In genomic region chr11:113142816-113143215, GRCm38 (mm10) we compare ENCODE assay signal across 19 mouse cellular contexts.
DNase-seq lines count a peak whose midpoint lies in the region; ATAC-seq and TF ChIP-seq lines count a peak whose summit lies in the region.
"Had no signal": no experiment of that assay in that cellular context is flagged by ENCODE, and none has a peak within 500 bp of the region (broad histone marks: within the 10 kb centered on the region; RNA-seq: fewer than 3 reads in every experiment).

No protein-coding gene starts in this region.

- WGBS in hindbrain, embryonic 13.5 days, result 85% methylated on average over 1 of the region's 1 CpGs
- WGBS in hindbrain, embryonic 12.5 days, result 24% methylated on average over 1 of the region's 1 CpGs
- 8% methylated on average over 1 of the region's 1 CpGs for WGBS in lung, embryonic 14.5 days
- 44% methylated on average over 1 of the region's 1 CpGs for WGBS in forebrain, embryonic 13.5 days
- 48% methylated on average over 1 of the region's 1 CpGs for WGBS in forebrain, embryonic 16.5 days

- no peak overlapping the region for H3K4me3 ChIP-seq in hindbrain, embryonic 13.5 days
- no peak overlapping the region for H3K4me3 ChIP-seq in hindbrain, embryonic 12.5 days
- no peak overlapping the region for H3K4me3 ChIP-seq in lung, embryonic 14.5 days (ENCODE audit: low read depth, low read length)
- H3K4me3 ChIP-seq in forebrain, embryonic 13.5 days, result no peak overlapping the region
- H3K4me3 ChIP-seq in forebrain, embryonic 16.5 days (replicated peaks; ENCODE audit: low read length), result no peak overlapping the region
- H3K4me3 ChIP-seq: embryonic facial prominence, embryonic 12.5 days; erythroblast, embryonic 14.5 days; liver, embryonic 15.5 days had no signal

- no peak overlapping the region for H3K4me2 ChIP-seq in hindbrain, embryonic 13.5 days
- H3K4me2 ChIP-seq in hindbrain, embryonic 12.5 days (replicated peaks), result no peak overlapping the region
- no peak overlapping the region for H3K4me2 ChIP-seq in lung, embryonic 14.5 days
- H3K4me2 ChIP-seq in forebrain, embryonic 13.5 days, result peak overlapping the region; percentile 44; the same call in 1 of the 2 replicates
- H3K4me2 ChIP-seq in forebrain, embryonic 16.5 days (ENCODE audit: low read length), result no peak overlapping the region
- H3K4me2 ChIP-seq: embryonic facial prominence, embryonic 12.5 days; liver, embryonic 15.5 days had no signal

- no peak for TF ChIP-seq CTCF in lung, embryonic 14.5 days (IDR thresholded peaks at IDR 0.05; ENCODE audit: low read depth)

- H3K36me3 ChIP-seq in hindbrain, embryonic 13.5 days, result no peaks in the 10 kb centered on the region
- H3K36me3 ChIP-seq in hindbrain, embryonic 12.5 days, result no peaks in the 10 kb centered on the region
- no peaks in the 10 kb centered on the region for H3K36me3 ChIP-seq in lung, embryonic 14.5 days (ENCODE audit: insufficient read depth)
- no peaks in the 10 kb centered on the region for H3K36me3 ChIP-seq in forebrain, embryonic 13.5 days (ENCODE audit: poor library complexity, severe bottlenecking)
- H3K36me3 ChIP-seq in forebrain, embryonic 16.5 days (ENCODE audit: control insufficient read depth, insufficient read depth), result no peaks in the 10 kb centered on the region
- H3K36me3 ChIP-seq: embryonic facial prominence, embryonic 12.5 days; liver, embryonic 15.5 days had no signal

- no peak overlapping the region for H3K9ac ChIP-seq in hindbrain, embryonic 13.5 days
- no peak overlapping the region for H3K9ac ChIP-seq in hindbrain, embryonic 12.5 days
- no peak overlapping the region for H3K9ac ChIP-seq in lung, embryonic 14.5 days
- no peak overlapping the region for H3K9ac ChIP-seq in forebrain, embryonic 13.5 days
- no peak overlapping the region for H3K9ac ChIP-seq in forebrain, embryonic 16.5 days (replicated peaks; ENCODE audit: low read depth, low read length)
- H3K9ac ChIP-seq: embryonic facial prominence, embryonic 12.5 days; liver, embryonic 15.5 days had no signal

- no peak for ATAC-seq in hindbrain, embryonic 13.5 days (ENCODE audit: low FRiP score)
- ATAC-seq in hindbrain, embryonic 12.5 days (ENCODE audit: low FRiP score), result no peak
- no peak for ATAC-seq in lung, embryonic 14.5 days (ENCODE audit: insufficient read depth)
- ATAC-seq in forebrain, embryonic 13.5 days, result no peak
- ATAC-seq in forebrain, embryonic 16.5 days, result no peak
- ATAC-seq: Patski had no signal

- no peaks in the 10 kb centered on the region for H3K27me3 ChIP-seq in hindbrain, embryonic 13.5 days
- no peaks in the 10 kb centered on the region for H3K27me3 ChIP-seq in hindbrain, embryonic 12.5 days
- H3K27me3 ChIP-seq in lung, embryonic 14.5 days (ENCODE audit: insufficient read depth, low read length), result no peaks in the 10 kb centered on the region
- no peaks in the 10 kb centered on the region for H3K27me3 ChIP-seq in forebrain, embryonic 13.5 days
- no peaks in the 10 kb centered on the region for H3K27me3 ChIP-seq in forebrain, embryonic 16.5 days (replicated peaks; ENCODE audit: control insufficient read depth, insufficient read depth, low read length)
- H3K27me3 ChIP-seq: embryonic facial prominence, embryonic 12.5 days; liver, embryonic 15.5 days; Patski had no signal

- DNase-seq in lung, embryonic 14.5 days, result peak; percentile 25
- no peak for DNase-seq in lung, postnatal 25 days (ENCODE audit: low spot score)
- no peak for DNase-seq in frontal cortex, adult 2 months (ENCODE audit: extremely low spot score in 1 of 2, low spot score in 1 of 2)
- DNase-seq: adrenal gland, postnatal 10 days; cerebellum, adult 9-10 months; gastrocnemius, postnatal 14 days; kidney, adult 9 months; lung, postnatal 4 days; retina, postnatal 1 day; right cerebral cortex, postnatal 4 days; thymus, postnatal 14 days had no signal

- no peaks in the 10 kb centered on the region for H3K9me3 ChIP-seq in hindbrain, embryonic 13.5 days
- no peaks in the 10 kb centered on the region for H3K9me3 ChIP-seq in hindbrain, embryonic 12.5 days (replicated peaks)
- no peaks in the 10 kb centered on the region for H3K9me3 ChIP-seq in lung, embryonic 14.5 days (ENCODE audit: low read depth, low read length)
- no peaks in the 10 kb centered on the region for H3K9me3 ChIP-seq in forebrain, embryonic 13.5 days (replicated peaks)
- no peaks in the 10 kb centered on the region for H3K9me3 ChIP-seq in forebrain, embryonic 16.5 days (ENCODE audit: control insufficient read depth, low read length)
- H3K9me3 ChIP-seq: embryonic facial prominence, embryonic 12.5 days; liver, embryonic 15.5 days had no signal

- H3K4me1 ChIP-seq in hindbrain, embryonic 13.5 days (replicated peaks), result peaks cover 63% of the 10 kb centered on the region
- peaks cover 40% of the 10 kb centered on the region for H3K4me1 ChIP-seq in hindbrain, embryonic 12.5 days
- H3K4me1 ChIP-seq in lung, embryonic 14.5 days (ENCODE audit: insufficient read depth), result peaks cover 27% of the 10 kb centered on the region
- peaks cover 72% of the 10 kb centered on the region for H3K4me1 ChIP-seq in forebrain, embryonic 13.5 days
- H3K4me1 ChIP-seq in forebrain, embryonic 16.5 days (replicated peaks; ENCODE audit: control insufficient read depth, insufficient read depth, low read length), result peaks cover 49% of the 10 kb centered on the region
- H3K4me1 ChIP-seq: liver, embryonic 15.5 days had no signal

- peak overlapping the region; percentile 77 for H3K27ac ChIP-seq in hindbrain, embryonic 13.5 days
- no peak overlapping the region for H3K27ac ChIP-seq in hindbrain, embryonic 12.5 days
- no peak overlapping the region for H3K27ac ChIP-seq in lung, embryonic 14.5 days (ENCODE audit: low read depth)
- peak overlapping the region; percentile 83 for H3K27ac ChIP-seq in forebrain, embryonic 13.5 days
- H3K27ac ChIP-seq in forebrain, embryonic 16.5 days (ENCODE audit: low read length), result peak overlapping the region; percentile 28; the same call in 1 of the 2 replicates
- H3K27ac ChIP-seq: embryonic facial prominence, embryonic 12.5 days; liver, embryonic 15.5 days had no signal

Comparison
In these comparisons a context has a peak if more than half of its experiments do, and no peak if none do; other contexts are left out.
1. H3K27ac ChIP-seq: peak in hindbrain, embryonic 13.5 days (single experiment), forebrain, embryonic 13.5 days (single experiment) and forebrain, embryonic 16.5 days (single experiment); none in hindbrain, embryonic 12.5 days (single experiment) and lung, embryonic 14.5 days (single experiment).